Mouse (Mus musculus): ENCODE data around the gene Ksr1. TPM values are rescaled to one million over a fixed set of nuclear protein-coding genes. Genes with fewer than 3 reads are reported as not detected.

Ksr1 gene
- total RNA-seq, 1 experiment from 2014 or later: 10.0 TPM

GRCm38 (mm10) chr11:79037555-79037954 lies 108.7 kb downstream of the Ksr1 start:
- DNase-seq: no peak

GRCm38 (mm10) chr11:79036324-79036723 lies 109.9 kb downstream of the Ksr1 start:
- peak; percentile 49 for DNase-seq

- DNase-seq: no peak
Observed at GRCm38 (mm10) chr11:79033636-79034035, 112.6 kb downstream of the Ksr1 start.

GRCm38 (mm10) chr11:79033021-79033420 lies 113.2 kb downstream of the Ksr1 start:
- DNase-seq: no peak

GRCm38 (mm10) chr11:79031452-79031746 lies 114.8 kb downstream of the Ksr1 start:
- no peak for DNase-seq

GRCm38 (mm10) chr11:79030570-79031451 lies 115.4 kb downstream of the Ksr1 start:
- peak; percentile 95 for DNase-seq

- no peak for DNase-seq
Observed at GRCm38 (mm10) chr11:79023751-79024150, 122.5 kb downstream of the Ksr1 start.

GRCm38 (mm10) chr11:79023342-79023741 lies 122.9 kb downstream of the Ksr1 start:
- peak; percentile 50 for DNase-seq

GRCm38 (mm10) chr11:79022836-79023235 lies 123.4 kb downstream of the Ksr1 start:
- DNase-seq: peak; percentile 3

- peak; percentile 10 for DNase-seq
Observed at GRCm38 (mm10) chr11:79020535-79021045, 125.6 kb downstream of the Ksr1 start.

- peak; percentile 74 for DNase-seq
Observed at GRCm38 (mm10) chr11:79019839-79020534, 126.2 kb downstream of the Ksr1 start.

GRCm38 (mm10) chr11:79018954-79019704 lies 127.1 kb downstream of the Ksr1 start:
- peak; percentile 87 for DNase-seq

GRCm38 (mm10) chr11:79017161-79017606 lies 129.0 kb downstream of the Ksr1 start:
- DNase-seq: peak; percentile 6

- no peak for DNase-seq
Observed at GRCm38 (mm10) chr11:79016236-79016635, 130.0 kb downstream of the Ksr1 start.

GRCm38 (mm10) chr11:79015660-79016215 lies 130.5 kb downstream of the Ksr1 start:
- peak; percentile 1 for DNase-seq

- peak; percentile 4 for DNase-seq
Observed at GRCm38 (mm10) chr11:79014602-79015325, 131.4 kb downstream of the Ksr1 start.

- peak; percentile 11 for DNase-seq
Observed at GRCm38 (mm10) chr11:79013806-79014205, 132.4 kb downstream of the Ksr1 start.

- DNase-seq: no peak
Observed at GRCm38 (mm10) chr11:79013056-79013455, 133.2 kb downstream of the Ksr1 start.

- DNase-seq: no peak
Observed at GRCm38 (mm10) chr11:79012529-79012928, 133.7 kb downstream of the Ksr1 start.

- no peak for DNase-seq
Observed at GRCm38 (mm10) chr11:79008891-79009290, 137.3 kb downstream of the Ksr1 start.

GRCm38 (mm10) chr11:79008007-79008775 lies 138.0 kb downstream of the Ksr1 start:
- DNase-seq: no peak

All from adrenal gland, postnatal 14 days (tissue).